Mouse (Mus musculus) cortical plate, adult 2 months (tissue): ENCODE data around the gene Prdm11.

Experiments used
- CTCF ChIP-seq: fragments of 200-500 bp; IDR thresholded peaks from 2 replicates; pipeline ENCODE4 v1.5.1; 2011; ENCODE audit warnings: mild to moderate bottlenecking, control low read depth, low read length; ENCODE audit not compliant: insufficient read depth; ENCODE audit errors: extremely low read depth
- POLR2A ChIP-seq: fragments of 200-500 bp; IDR thresholded peaks from 2 replicates; pipeline ENCODE4 v1.6.1; 2011; ENCODE audit warnings: mild to moderate bottlenecking, low read length, control low read depth; ENCODE audit not compliant: insufficient read depth; ENCODE audit errors: extremely low read depth

GRCm38 (mm10) chr2:92987901-92988631 is 57.9 kb downstream of the Prdm11 start:
- TF ChIP-seq POLR2A = no peak
- peak; percentile 47 for TF ChIP-seq CTCF
